Mouse (Mus musculus) c-Kit-positive CD71-positive TER-119-positive erythroid progenitor cells, embryonic 14.5 days (primary cell): ENCODE measurements around the gene Ncf2.

ENCODE experiments used
- DNase-seq: peaks from one replicate; pipeline ENCODE4 v3.0.0-alpha.2; 2013; ENCODE audit warnings: low spot score

The Ncf2 gene

GRCm38 (mm10) chr1:152831619-152832018 is 31.6 kb downstream of the Ncf2 start:
- no peak for DNase-seq

GRCm38 (mm10) chr1:152832316-152832715 is 32.3 kb downstream of the Ncf2 start:
- no peak for DNase-seq

- no peak for DNase-seq
Observed at GRCm38 (mm10) chr1:152835061-152835460, 35.1 kb downstream of the Ncf2 start.

GRCm38 (mm10) chr1:152838026-152838702 is 38.2 kb downstream of the Ncf2 start:
- DNase-seq, result no peak

GRCm38 (mm10) chr1:152838841-152839240 is 38.8 kb downstream of the Ncf2 start:
- no peak for DNase-seq

- DNase-seq, result no peak
Observed at GRCm38 (mm10) chr1:152840343-152840742, 40.3 kb downstream of the Ncf2 start.

- DNase-seq, result no peak
Observed at GRCm38 (mm10) chr1:152841057-152841456, 41.1 kb downstream of the Ncf2 start.

- DNase-seq, result no peak
Observed at GRCm38 (mm10) chr1:152844634-152845033, 44.6 kb downstream of the Ncf2 start.

- DNase-seq, result no peak
Observed at GRCm38 (mm10) chr1:152845211-152845730, 45.3 kb downstream of the Ncf2 start.

- DNase-seq, result no peak
Observed at GRCm38 (mm10) chr1:152846856-152847255, 46.9 kb downstream of the Ncf2 start.

- DNase-seq, result no peak
Observed at GRCm38 (mm10) chr1:152869901-152870300, 69.9 kb downstream of the Ncf2 start.

GRCm38 (mm10) chr1:152871031-152871430 is 71.0 kb downstream of the Ncf2 start:
- no peak for DNase-seq
